Mouse (Mus musculus): ENCODE results near the gene Bcas3. TPM values are rescaled to one million over a fixed set of nuclear protein-coding genes. Genes with fewer than 3 reads are reported as not detected.
A peak's percentile ranks its signal among the peaks of the same experiment; 100 is the strongest.

The Bcas3 gene
- total and polyA plus RNA-seq, 2 experiments from 2014 or later: 31.6 to 32.3 TPM

GRCm38 (mm10) chr11:85729725-85730124 lies 376.8 kb downstream of the Bcas3 start:
- Histone ChIP-seq H3K4me1 (ENCODE audit: insufficient read depth, low read length) (no peaks in the 10 kb centered on the region), H3K4me2 (ENCODE audit: low read depth, low read length) (no peak overlapping the region), H3K9me3 (ENCODE audit: low read length) (no peaks in the 10 kb centered on the region), H3K27me3 (ENCODE audit: insufficient read depth, low read length) (no peaks in the 10 kb centered on the region), H3K9ac (replicated peaks; ENCODE audit: low read length) (no peak overlapping the region), H3K4me3 (ENCODE audit: low read length) (no peak overlapping the region), H3K36me3 (ENCODE audit: insufficient read depth, low read length) (no peaks in the 10 kb centered on the region), H3K27ac (no peak overlapping the region)
- DNase-seq (ENCODE audit: low spot score) (no peak), ATAC-seq (no peak)
- no peak for TF ChIP-seq CTCF (IDR thresholded peaks at IDR 0.05; ENCODE audit: low read depth)
- WGBS: 55% methylated on average over 2 of the region's 2 CpGs

GRCm38 (mm10) chr11:85732462-85733012 lies 379.6 kb downstream of the Bcas3 start:
- Histone ChIP-seq H3K27ac (no peak overlapping the region), H3K4me2 (ENCODE audit: low read depth, low read length) (no peak overlapping the region), H3K9ac (replicated peaks; ENCODE audit: low read length) (no peak overlapping the region), H3K4me3 (ENCODE audit: low read length) (no peak overlapping the region), H3K36me3 (ENCODE audit: insufficient read depth, low read length) (no peaks in the 10 kb centered on the region), H3K9me3 (ENCODE audit: low read length) (no peaks in the 10 kb centered on the region), H3K4me1 (ENCODE audit: insufficient read depth, low read length) (no peaks in the 10 kb centered on the region), H3K27me3 (ENCODE audit: insufficient read depth, low read length) (no peaks in the 10 kb centered on the region)
- TF ChIP-seq CTCF (IDR thresholded peaks at IDR 0.05; ENCODE audit: low read depth): no peak
- DNase-seq (ENCODE audit: low spot score): no peak
- WGBS: 83% methylated on average over 4 of the region's 4 CpGs
- ATAC-seq: no peak

GRCm38 (mm10) chr11:85733577-85733976 lies 380.6 kb downstream of the Bcas3 start:
- Histone ChIP-seq H3K9me3 (ENCODE audit: low read length) (no peaks in the 10 kb centered on the region), H3K4me1 (ENCODE audit: insufficient read depth, low read length) (no peaks in the 10 kb centered on the region), H3K4me2 (ENCODE audit: low read depth, low read length) (no peak overlapping the region), H3K9ac (replicated peaks; ENCODE audit: low read length) (no peak overlapping the region), H3K36me3 (ENCODE audit: insufficient read depth, low read length) (no peaks in the 10 kb centered on the region), H3K27me3 (ENCODE audit: insufficient read depth, low read length) (no peaks in the 10 kb centered on the region), H3K27ac (no peak overlapping the region), H3K4me3 (ENCODE audit: low read length) (no peak overlapping the region)
- peak; percentile 36; the same call in 1 of the 2 replicates for TF ChIP-seq CTCF (IDR thresholded peaks at IDR 0.05; ENCODE audit: low read depth)
- DNase-seq (ENCODE audit: low spot score) (no peak), ATAC-seq (no peak)
- 60% methylated on average over 3 of the region's 3 CpGs for WGBS

- no peak overlapping the region for H3K4me2 ChIP-seq (ENCODE audit: low read depth, low read length)
- H3K27me3 ChIP-seq (ENCODE audit: insufficient read depth, low read length): no peaks in the 10 kb centered on the region
- no peak overlapping the region for H3K27ac ChIP-seq
- H3K36me3 ChIP-seq (ENCODE audit: insufficient read depth, low read length): no peaks in the 10 kb centered on the region
- DNase-seq (ENCODE audit: low spot score) (no peak), ATAC-seq (no peak)
- H3K9me3 ChIP-seq (ENCODE audit: low read length): no peaks in the 10 kb centered on the region
- H3K4me3 ChIP-seq (ENCODE audit: low read length): no peak overlapping the region
- no peak overlapping the region for H3K9ac ChIP-seq (replicated peaks; ENCODE audit: low read length)
- 0 out of 2 replicates have a peak, but pooled peaks cover 2% of the 10 kb centered on the region for H3K4me1 ChIP-seq (ENCODE audit: insufficient read depth, low read length)
- TF ChIP-seq CTCF (IDR thresholded peaks at IDR 0.05; ENCODE audit: low read depth): no peak
- 72% methylated on average over 7 of the region's 7 CpGs for WGBS
These were observed 381.6 kb downstream of the Bcas3 start for GRCm38 (mm10) chr11:85734317-85735211.

GRCm38 (mm10) chr11:85737227-85737626 lies 384.3 kb downstream of the Bcas3 start:
- no peak overlapping the region for H3K4me3 ChIP-seq (ENCODE audit: low read length)
- WGBS: 62% methylated on average over 9 of the region's 9 CpGs
- DNase-seq (ENCODE audit: low spot score) (no peak), ATAC-seq (no peak)
- H3K36me3 ChIP-seq (ENCODE audit: insufficient read depth, low read length): no peaks in the 10 kb centered on the region
- H3K4me1 ChIP-seq (ENCODE audit: insufficient read depth, low read length): 0 out of 2 replicates have a peak, but pooled peaks cover 2% of the 10 kb centered on the region
- TF ChIP-seq CTCF (IDR thresholded peaks at IDR 0.05; ENCODE audit: low read depth): no peak
- H3K9me3 ChIP-seq (ENCODE audit: low read length): no peaks in the 10 kb centered on the region
- no peak overlapping the region for H3K27ac ChIP-seq
- H3K27me3 ChIP-seq (ENCODE audit: insufficient read depth, low read length): no peaks in the 10 kb centered on the region
- no peak overlapping the region for H3K9ac ChIP-seq (replicated peaks; ENCODE audit: low read length)
- no peak overlapping the region for H3K4me2 ChIP-seq (ENCODE audit: low read depth, low read length)

- no peak overlapping the region for H3K4me3 ChIP-seq (ENCODE audit: low read length)
- no peaks in the 10 kb centered on the region for H3K36me3 ChIP-seq (ENCODE audit: insufficient read depth, low read length)
- no peaks in the 10 kb centered on the region for H3K9me3 ChIP-seq (ENCODE audit: low read length)
- no peak overlapping the region for H3K9ac ChIP-seq (replicated peaks; ENCODE audit: low read length)
- no peaks in the 10 kb centered on the region for H3K27me3 ChIP-seq (ENCODE audit: insufficient read depth, low read length)
- H3K4me2 ChIP-seq (ENCODE audit: low read depth, low read length): no peak overlapping the region
- TF ChIP-seq CTCF (IDR thresholded peaks at IDR 0.05; ENCODE audit: low read depth): no peak
- H3K4me1 ChIP-seq (ENCODE audit: insufficient read depth, low read length): 0 out of 2 replicates have a peak, but pooled peaks cover 2% of the 10 kb centered on the region
- ATAC-seq (no peak), DNase-seq (ENCODE audit: low spot score) (no peak)
- 51% methylated on average over 3 of the region's 3 CpGs for WGBS
- H3K27ac ChIP-seq: no peak overlapping the region
These were observed 384.9 kb downstream of the Bcas3 start for GRCm38 (mm10) chr11:85737893-85738292.

- WGBS: 39% methylated on average over 5 of the region's 5 CpGs
- H3K27me3 ChIP-seq (ENCODE audit: insufficient read depth, low read length): no peaks in the 10 kb centered on the region
- H3K9ac ChIP-seq (replicated peaks; ENCODE audit: low read length): no peak overlapping the region
- ATAC-seq: no peak
- H3K4me3 ChIP-seq (ENCODE audit: low read length): no peak overlapping the region
- H3K36me3 ChIP-seq (ENCODE audit: insufficient read depth, low read length): no peaks in the 10 kb centered on the region
- H3K4me2 ChIP-seq (ENCODE audit: low read depth, low read length): no peak overlapping the region
- no peak overlapping the region for H3K27ac ChIP-seq
- H3K4me1 ChIP-seq (ENCODE audit: insufficient read depth, low read length): 0 out of 2 replicates have a peak, but pooled peaks cover 2% of the 10 kb centered on the region
- no peak for TF ChIP-seq CTCF (IDR thresholded peaks at IDR 0.05; ENCODE audit: low read depth)
- no peak for DNase-seq (ENCODE audit: low spot score)
- H3K9me3 ChIP-seq (ENCODE audit: low read length): no peaks in the 10 kb centered on the region
These were observed 385.6 kb downstream of the Bcas3 start for GRCm38 (mm10) chr11:85738585-85738984.
